Mouse (Mus musculus) T-helper 1 cell (primary cell): ENCODE measurements around the gene Zfp3.

Experiments used
- in situ Hi-C: fragments of 300-600 bp; cut with MboI, MseI; formaldehyde crosslinking; loops from one replicate; pipeline ENCODE4 v1.15.1; 2025; ENCODE audit warnings: high pct_unique_total_duplicates

Zfp3 gene

GRCm38 (mm10) chr11:70805641-70806175 is 41.7 kb downstream of the Zfp3 start:
- in situ Hi-C loops: no loop called here

GRCm38 (mm10) chr11:70806697-70807096 is 42.7 kb downstream of the Zfp3 start:
- in situ Hi-C loops: no loop called here

- in situ Hi-C loops: no loop called here
Measured at GRCm38 (mm10) chr11:70807630-70808029, 43.6 kb downstream of the Zfp3 start.

GRCm38 (mm10) chr11:70808101-70808500 is 44.1 kb downstream of the Zfp3 start:
- in situ Hi-C loops: no loop called here

- in situ Hi-C loops: no loop called here
Measured at GRCm38 (mm10) chr11:70809011-70809410, 45.0 kb downstream of the Zfp3 start.

GRCm38 (mm10) chr11:70811041-70811440 is 47.0 kb downstream of the Zfp3 start:
- in situ Hi-C loops: loop anchor here (5.0 kb wide), 1 partner anchor 34 kb away; no protein-coding TSS in a partner anchor

- in situ Hi-C loops: loop anchor here (5.0 kb wide), 1 partner anchor 34 kb away; no protein-coding TSS in a partner anchor
Measured at GRCm38 (mm10) chr11:70811471-70812240, 47.6 kb downstream of the Zfp3 start.

GRCm38 (mm10) chr11:70812365-70812764 is 48.4 kb downstream of the Zfp3 start, which contains the start of gene Scimp:
Gene Scimp, minus strand, starts transcription at chr11:70812586.
- in situ Hi-C loops: loop anchor here (5.0 kb wide), 1 partner anchor 35 kb away; no protein-coding TSS in a partner anchor

- in situ Hi-C loops: no loop called here
Measured at GRCm38 (mm10) chr11:70815071-70815470, 51.1 kb downstream of the Zfp3 start.

- in situ Hi-C loops: no loop called here
Measured at GRCm38 (mm10) chr11:70815498-70816078, 51.6 kb downstream of the Zfp3 start.

GRCm38 (mm10) chr11:70816770-70817169 is 52.8 kb downstream of the Zfp3 start:
- in situ Hi-C loops: no loop called here

- in situ Hi-C loops: no loop called here
Measured at GRCm38 (mm10) chr11:70820120-70820519, 56.1 kb downstream of the Zfp3 start.

GRCm38 (mm10) chr11:70821728-70822591 is 58.0 kb downstream of the Zfp3 start:
- in situ Hi-C loops: no loop called here
